Mouse (Mus musculus): ENCODE measurements around the gene Rsrc2.

Gene Rsrc2

GRCm38 (mm10) chr5:123709571-123709970 lies 39.6 kb downstream of the Rsrc2 start:
- TF ChIP-seq GATA4 (IDR thresholded peaks at IDR 0.05; ENCODE audit: insufficient replicate concordance, low read length), result no peak

GRCm38 (mm10) chr5:123708598-123708997 lies 40.6 kb downstream of the Rsrc2 start:
- no peak for TF ChIP-seq GATA4 (IDR thresholded peaks at IDR 0.05; ENCODE audit: insufficient replicate concordance, low read length)

- TF ChIP-seq GATA4 (IDR thresholded peaks at IDR 0.05; ENCODE audit: insufficient replicate concordance, low read length), result no peak
These were observed 48.6 kb downstream of the Rsrc2 start for GRCm38 (mm10) chr5:123700625-123701024.

- no peak for TF ChIP-seq GATA4 (IDR thresholded peaks at IDR 0.05; ENCODE audit: insufficient replicate concordance, low read length)
These were observed 50.0 kb downstream of the Rsrc2 start for GRCm38 (mm10) chr5:123699198-123699597.

- no peak for TF ChIP-seq GATA4 (IDR thresholded peaks at IDR 0.05; ENCODE audit: insufficient replicate concordance, low read length)
These were observed 52.3 kb downstream of the Rsrc2 start for GRCm38 (mm10) chr5:123696961-123697360.

- no peak for TF ChIP-seq GATA4 (IDR thresholded peaks at IDR 0.05; ENCODE audit: insufficient replicate concordance, low read length)
These were observed 53.0 kb downstream of the Rsrc2 start for GRCm38 (mm10) chr5:123696244-123696643.

- no peak for TF ChIP-seq GATA4 (IDR thresholded peaks at IDR 0.05; ENCODE audit: insufficient replicate concordance, low read length)
These were observed 54.7 kb downstream of the Rsrc2 start for GRCm38 (mm10) chr5:123694468-123694867.

- no peak for TF ChIP-seq GATA4 (IDR thresholded peaks at IDR 0.05; ENCODE audit: insufficient replicate concordance, low read length)
These were observed 64.7 kb downstream of the Rsrc2 start, which contains the start of gene Clip1 for GRCm38 (mm10) chr5:123684221-123685144. Gene Clip1, minus strand, starts transcription at chr5:123684618.

- TF ChIP-seq GATA4 (IDR thresholded peaks at IDR 0.05; ENCODE audit: insufficient replicate concordance, low read length), result no peak
These were observed 65.6 kb downstream of the Rsrc2 start for GRCm38 (mm10) chr5:123683377-123684220.

- no peak for TF ChIP-seq GATA4 (IDR thresholded peaks at IDR 0.05; ENCODE audit: insufficient replicate concordance, low read length)
These were observed 66.2 kb downstream of the Rsrc2 start for GRCm38 (mm10) chr5:123683043-123683376.

GRCm38 (mm10) chr5:123682372-123682771 lies 66.8 kb downstream of the Rsrc2 start:
- no peak for TF ChIP-seq GATA4 (IDR thresholded peaks at IDR 0.05; ENCODE audit: insufficient replicate concordance, low read length)

GRCm38 (mm10) chr5:123679546-123680263 lies 69.5 kb downstream of the Rsrc2 start:
- no peak for TF ChIP-seq GATA4 (IDR thresholded peaks at IDR 0.05; ENCODE audit: insufficient replicate concordance, low read length)

- no peak for TF ChIP-seq GATA4 (IDR thresholded peaks at IDR 0.05; ENCODE audit: insufficient replicate concordance, low read length)
These were observed 70.1 kb downstream of the Rsrc2 start for GRCm38 (mm10) chr5:123679106-123679505.
